Mouse (Mus musculus) spleen, adult 18-20 months (tissue): ENCODE measurements around the gene 4921517D22Rik.
A peak's percentile ranks its signal among the peaks of the same experiment; 100 is the strongest.
"Not testable (repeated sequence)": the region's sequence is repeated elsewhere in the genome, so short reads cannot be mapped to it uniquely, and the experiment has no call there.

Experiments
- DNase-seq, 2 experiments: peaks; one replicate each; pipeline ENCODE4 v3.0.0; 2022; ENCODE audit warnings: mixed read lengths in 2 of 2

The 4921517D22Rik gene

GRCm38 (mm10) chr13:59694008-59694407, at the start of gene 4921517D22Rik:
Gene 4921517D22Rik, minus strand, starts transcription at chr13:59694108.
- DNase-seq, result no peak

GRCm38 (mm10) chr13:59741697-59742096, 47.8 kb upstream of the 4921517D22Rik start:
- peak in 1 of 2 experiments; percentile 11 for DNase-seq

- DNase-seq, result no peak
Observed at GRCm38 (mm10) chr13:59741096-59741495, 47.2 kb upstream of the 4921517D22Rik start.

GRCm38 (mm10) chr13:59739397-59739796, 45.5 kb upstream of the 4921517D22Rik start:
- no peak for DNase-seq

GRCm38 (mm10) chr13:59738455-59738854, 44.5 kb upstream of the 4921517D22Rik start:
- no peak for DNase-seq

GRCm38 (mm10) chr13:59735190-59735589, 41.3 kb upstream of the 4921517D22Rik start:
- DNase-seq, result no peak

- not testable (repeated sequence) for DNase-seq
Observed at GRCm38 (mm10) chr13:59734347-59734746, 40.4 kb upstream of the 4921517D22Rik start.

GRCm38 (mm10) chr13:59733936-59734335, 40.0 kb upstream of the 4921517D22Rik start:
- no peak for DNase-seq

- DNase-seq, result no peak
Observed at GRCm38 (mm10) chr13:59731652-59732051, 37.7 kb upstream of the 4921517D22Rik start, which contains the start of gene Spata31d1d. Gene Spata31d1d, minus strand, starts transcription at chr13:59731752.

GRCm38 (mm10) chr13:59728378-59729093, 34.6 kb upstream of the 4921517D22Rik start:
- peak; percentile 53 to 76 for DNase-seq

GRCm38 (mm10) chr13:59726139-59726867, 32.4 kb upstream of the 4921517D22Rik start:
- no peak for DNase-seq

- DNase-seq, result not testable (repeated sequence)
Observed at GRCm38 (mm10) chr13:59722089-59722488, 28.2 kb upstream of the 4921517D22Rik start.

- no peak for DNase-seq
Observed at GRCm38 (mm10) chr13:59719475-59719874, 25.6 kb upstream of the 4921517D22Rik start.

- DNase-seq, result not testable (repeated sequence)
Observed at GRCm38 (mm10) chr13:59718857-59719440, 25.0 kb upstream of the 4921517D22Rik start.

GRCm38 (mm10) chr13:59713710-59714109, 19.8 kb upstream of the 4921517D22Rik start:
- DNase-seq, result no peak

- not testable (repeated sequence) for DNase-seq
Observed at GRCm38 (mm10) chr13:59711984-59712383, 18.1 kb upstream of the 4921517D22Rik start, which contains the start of gene Spata31d1b. Gene Spata31d1b, plus strand, starts transcription at chr13:59712284.

- no peak for DNase-seq
Observed at GRCm38 (mm10) chr13:59710230-59710629, 16.3 kb upstream of the 4921517D22Rik start, which contains the start of gene Spata31d1a. Gene Spata31d1a, minus strand, starts transcription at chr13:59710330.

GRCm38 (mm10) chr13:59704562-59704961, 10.7 kb upstream of the 4921517D22Rik start:
- no peak for DNase-seq

GRCm38 (mm10) chr13:59703514-59703913, 9.6 kb upstream of the 4921517D22Rik start:
- no peak for DNase-seq

GRCm38 (mm10) chr13:59700137-59700536, 6.2 kb upstream of the 4921517D22Rik start:
- DNase-seq, result not testable (repeated sequence)

GRCm38 (mm10) chr13:59699131-59699530, 5.2 kb upstream of the 4921517D22Rik start:
- DNase-seq, result no peak

- no peak for DNase-seq
Observed at GRCm38 (mm10) chr13:59695781-59696180, 1.9 kb upstream of the 4921517D22Rik start.

- DNase-seq, result no peak
Observed at GRCm38 (mm10) chr13:59691478-59691877, 2.4 kb downstream of the 4921517D22Rik start.
